Comparison of ENCODE assay signal across 8 mouse cellular contexts in genomic region chr7:96834681-96835289, GRCm38 (mm10).
DNase-seq lines count a peak whose midpoint lies in the region; ATAC-seq lines count a peak whose summit lies in the region.

No protein-coding gene starts in this region.

- H3K27me3 ChIP-seq in heart, embryonic 11.5 days (ENCODE audit: control insufficient read depth, insufficient read depth, low read length) = no peaks in the 10 kb centered on the region
- H3K27me3 ChIP-seq in hindbrain, embryonic 15.5 days = no peaks in the 10 kb centered on the region
- no peaks in the 10 kb centered on the region for H3K27me3 ChIP-seq in limb, embryonic 13.5 days

- no peaks in the 10 kb centered on the region for H3K4me1 ChIP-seq in heart, embryonic 11.5 days (ENCODE audit: control insufficient read depth, insufficient read depth, low read length)
- peaks cover 27% of the 10 kb centered on the region for H3K4me1 ChIP-seq in hindbrain, embryonic 15.5 days (replicated peaks)
- H3K4me1 ChIP-seq in limb, embryonic 13.5 days = peaks cover 17% of the 10 kb centered on the region

- 65% methylated on average over 6 of the region's 6 CpGs for WGBS in heart, embryonic 11.5 days (ENCODE audit: insufficient replicate concordance)
- 31% methylated on average over 6 of the region's 6 CpGs for WGBS in hindbrain, embryonic 15.5 days
- WGBS in limb, embryonic 13.5 days = 30% methylated on average over 6 of the region's 6 CpGs

- DNase-seq in heart, adult 11 months = peak; percentile 96
- peak; percentile 28 for DNase-seq in urinary bladder, postnatal 14 days (ENCODE audit: low spot score)
- DNase-seq in urinary bladder, postnatal 4 days (ENCODE audit: low spot score in 2 of 2) = no peak
- no peak for DNase-seq in T-cell, adult 2 months (ENCODE audit: low spot score)
- DNase-seq in thymus, postnatal 36 days = no peak

- no peak overlapping the region for H3K27ac ChIP-seq in heart, embryonic 11.5 days (ENCODE audit: low read depth, low read length)
- 0 out of 2 replicates have a peak overlapping the region, but pooled peaks have one; percentile 17 for H3K27ac ChIP-seq in hindbrain, embryonic 15.5 days (replicated peaks)
- peak overlapping the region; percentile 44; the same call in 1 of the 2 replicates for H3K27ac ChIP-seq in limb, embryonic 13.5 days

- H3K4me3 ChIP-seq in heart, embryonic 11.5 days (ENCODE audit: low read depth, low read length) = no peak overlapping the region
- no peak overlapping the region for H3K4me3 ChIP-seq in hindbrain, embryonic 15.5 days
- no peak overlapping the region for H3K4me3 ChIP-seq in limb, embryonic 13.5 days

- ATAC-seq in heart, embryonic 11.5 days (replicated peaks; ENCODE audit: insufficient number of reproducible peaks, low FRiP score, low TSS enrichment) = no peak
- peak; percentile 58; the same call in 1 of the 2 replicates for ATAC-seq in hindbrain, embryonic 15.5 days (ENCODE audit: low FRiP score, low read depth)
- ATAC-seq in limb, embryonic 13.5 days (ENCODE audit: low FRiP score, low read depth) = peak; percentile 90

- H3K9ac ChIP-seq in heart, embryonic 11.5 days (ENCODE audit: low read depth, low read length) = no peak overlapping the region
- no peak overlapping the region for H3K9ac ChIP-seq in hindbrain, embryonic 15.5 days
- H3K9ac ChIP-seq in limb, embryonic 13.5 days = no peak overlapping the region

- no peaks in the 10 kb centered on the region; the same call in 1 of the 2 replicates for H3K36me3 ChIP-seq in heart, embryonic 11.5 days (ENCODE audit: control insufficient read depth, insufficient read depth, low read length)
- 0 out of 2 replicates have a peak, but pooled peaks cover 4% of the 10 kb centered on the region for H3K36me3 ChIP-seq in hindbrain, embryonic 15.5 days
- peaks cover 36% of the 10 kb centered on the region for H3K36me3 ChIP-seq in limb, embryonic 13.5 days

- no peak overlapping the region for H3K4me2 ChIP-seq in heart, embryonic 11.5 days
- no peak overlapping the region for H3K4me2 ChIP-seq in hindbrain, embryonic 15.5 days
- H3K4me2 ChIP-seq in limb, embryonic 13.5 days (replicated peaks) = no peak overlapping the region

- no peaks in the 10 kb centered on the region for H3K9me3 ChIP-seq in heart, embryonic 11.5 days (replicated peaks; ENCODE audit: control insufficient read depth, low read length)
- H3K9me3 ChIP-seq in hindbrain, embryonic 15.5 days = no peaks in the 10 kb centered on the region
- H3K9me3 ChIP-seq in limb, embryonic 13.5 days = no peaks in the 10 kb centered on the region

Comparison
In these comparisons a context has a peak if more than half of its experiments do, and no peak if none do; other contexts are left out.
1. DNase-seq: peak in heart, adult 11 months (single experiment) and urinary bladder, postnatal 14 days (single experiment); none in urinary bladder, postnatal 4 days (0 of 2), T-cell, adult 2 months (single experiment) and thymus, postnatal 36 days (0 of 2).